Mouse (Mus musculus): ENCODE results near the gene Pnma1.

Pnma1 gene

GRCm38 (mm10) chr12:84147954-84148621 is at the start of gene Pnma1:
Pnma1 (minus strand) TSS chr12:84148489.
- peak; percentile 52 to 53 for DNase-seq (ENCODE audit: low spot score in 2 of 2)

- no peak for DNase-seq (ENCODE audit: low spot score in 2 of 2)
Measured at GRCm38 (mm10) chr12:84195195-84195594, 46.9 kb upstream of the Pnma1 start.

- no peak for DNase-seq (ENCODE audit: low spot score in 2 of 2)
Measured at GRCm38 (mm10) chr12:84194400-84195109, 46.3 kb upstream of the Pnma1 start.

- peak; percentile 80 to 94 for DNase-seq (ENCODE audit: low spot score in 2 of 2)
Measured at GRCm38 (mm10) chr12:84193642-84194399, 45.5 kb upstream of the Pnma1 start.

GRCm38 (mm10) chr12:84192741-84193641 is 44.7 kb upstream of the Pnma1 start:
- DNase-seq (ENCODE audit: low spot score in 2 of 2) = no peak

GRCm38 (mm10) chr12:84192280-84192679 is 44.0 kb upstream of the Pnma1 start:
- no peak for DNase-seq (ENCODE audit: low spot score in 2 of 2)

GRCm38 (mm10) chr12:84191770-84192169 is 43.5 kb upstream of the Pnma1 start:
- DNase-seq (ENCODE audit: low spot score in 2 of 2) = no peak

- no peak for DNase-seq (ENCODE audit: low spot score in 2 of 2)
Measured at GRCm38 (mm10) chr12:84191190-84191589, 42.9 kb upstream of the Pnma1 start.

- no peak for DNase-seq (ENCODE audit: low spot score in 2 of 2)
Measured at GRCm38 (mm10) chr12:84190151-84190820, 42.0 kb upstream of the Pnma1 start.

GRCm38 (mm10) chr12:84188881-84189444 is 40.7 kb upstream of the Pnma1 start:
- DNase-seq (ENCODE audit: low spot score in 2 of 2) = no peak

- no peak for DNase-seq (ENCODE audit: low spot score in 2 of 2)
Measured at GRCm38 (mm10) chr12:84187752-84188601, 39.7 kb upstream of the Pnma1 start.

- no peak for DNase-seq (ENCODE audit: low spot score in 2 of 2)
Measured at GRCm38 (mm10) chr12:84186950-84187349, 38.7 kb upstream of the Pnma1 start.

GRCm38 (mm10) chr12:84186536-84186935 is 38.2 kb upstream of the Pnma1 start:
- no peak for DNase-seq (ENCODE audit: low spot score in 2 of 2)

- no peak for DNase-seq (ENCODE audit: low spot score in 2 of 2)
Measured at GRCm38 (mm10) chr12:84185547-84185946, 37.3 kb upstream of the Pnma1 start.

- no peak for DNase-seq (ENCODE audit: low spot score in 2 of 2)
Measured at GRCm38 (mm10) chr12:84184979-84185378, 36.7 kb upstream of the Pnma1 start.

- no peak for DNase-seq (ENCODE audit: low spot score in 2 of 2)
Measured at GRCm38 (mm10) chr12:84181999-84182398, 33.7 kb upstream of the Pnma1 start.

- peak in 1 of 2 experiments; percentile 70 for DNase-seq (ENCODE audit: low spot score in 2 of 2)
Measured at GRCm38 (mm10) chr12:84180701-84181435, 32.6 kb upstream of the Pnma1 start.

GRCm38 (mm10) chr12:84180090-84180489 is 31.8 kb upstream of the Pnma1 start:
- no peak for DNase-seq (ENCODE audit: low spot score in 2 of 2)
